Mouse (Mus musculus): ENCODE measurements around the gene Ttll2.
A peak's percentile ranks its signal among the peaks of the same experiment; 100 is the strongest.
"Not testable (repeated sequence)": the region's sequence is repeated elsewhere in the genome, so short reads cannot be mapped to it uniquely, and the experiment has no call there.

Gene Ttll2

GRCm38 (mm10) chr17:7352596-7352995 is at the start of gene Ttll2:
Gene Ttll2, minus strand, starts transcription at chr17:7352696.
- not testable (repeated sequence) for DNase-seq

DNA sequence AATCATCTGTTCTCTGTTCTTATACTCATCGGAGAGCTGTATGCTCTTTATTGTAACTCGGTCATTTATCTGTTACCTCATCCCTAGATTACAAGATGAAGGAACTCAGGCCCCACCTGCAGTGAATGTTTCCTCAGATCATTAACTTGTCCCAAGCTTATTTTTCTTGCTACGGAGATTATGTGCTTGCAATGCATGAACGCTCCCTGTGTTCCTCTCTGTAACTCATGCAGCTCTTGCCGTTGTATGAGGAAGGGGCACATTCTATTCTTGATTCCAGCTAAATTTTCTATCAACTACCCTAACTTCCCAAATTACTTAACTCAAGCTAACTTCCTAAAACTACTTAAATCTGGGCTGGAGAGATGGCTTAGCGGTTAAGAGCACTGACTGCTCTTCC is 47.3 kb upstream of the Ttll2 start:
- DNase-seq: not testable (repeated sequence)

- peak; percentile 26 for DNase-seq
Measured at GRCm38 (mm10) chr17:7398198-7398847, 45.8 kb upstream of the Ttll2 start.

GRCm38 (mm10) chr17:7397079-7397478 is 44.6 kb upstream of the Ttll2 start:
- not testable (repeated sequence) for DNase-seq

GRCm38 (mm10) chr17:7396288-7396687 is 43.8 kb upstream of the Ttll2 start:
- not testable (repeated sequence) for DNase-seq

GRCm38 (mm10) chr17:7395671-7396070 is 43.2 kb upstream of the Ttll2 start:
- DNase-seq: not testable (repeated sequence)

DNA sequence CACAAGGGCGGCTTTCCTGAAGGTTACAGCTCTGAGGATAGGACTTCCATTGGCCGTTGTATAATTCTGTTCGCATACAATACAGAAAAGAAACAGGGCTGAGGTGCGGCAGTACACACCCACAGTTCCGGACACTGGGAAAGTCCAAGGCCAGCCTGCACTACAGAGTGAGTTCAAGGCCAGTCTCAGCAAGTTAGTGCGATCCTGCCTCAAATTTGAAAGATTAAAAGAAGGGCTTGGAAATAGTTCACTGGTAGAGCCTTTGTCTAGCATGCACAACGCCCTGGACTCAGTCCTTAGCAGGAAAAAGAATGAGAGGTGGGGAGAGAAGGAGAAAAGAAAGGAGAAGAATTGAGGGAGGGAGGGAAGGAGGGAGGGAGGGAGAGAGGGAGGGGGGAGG is 42.6 kb upstream of the Ttll2 start:
- not testable (repeated sequence) for DNase-seq

- DNase-seq: not testable (repeated sequence)
Measured at GRCm38 (mm10) chr17:7389898-7390297, 37.4 kb upstream of the Ttll2 start.

DNA sequence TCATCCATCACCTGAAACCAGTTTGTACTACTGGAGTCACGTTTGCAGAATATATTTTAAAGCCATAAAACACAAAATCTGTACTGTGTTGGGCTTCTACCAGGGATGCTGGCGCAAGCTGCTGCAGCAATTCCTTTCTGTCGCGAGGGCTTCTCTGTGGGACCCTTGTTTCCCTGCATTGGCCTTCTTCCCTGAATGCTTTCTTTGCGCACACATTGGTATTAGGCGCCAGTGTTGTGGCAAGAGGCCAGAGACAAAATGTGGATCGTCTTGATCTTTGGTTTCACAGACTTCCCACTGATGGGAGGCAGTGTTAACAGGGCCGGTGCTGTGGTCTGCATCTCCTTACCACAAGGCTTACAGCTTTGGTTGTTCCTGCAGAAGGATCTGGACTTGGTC is 36.5 kb upstream of the Ttll2 start:
- DNase-seq: not testable (repeated sequence)

DNA sequence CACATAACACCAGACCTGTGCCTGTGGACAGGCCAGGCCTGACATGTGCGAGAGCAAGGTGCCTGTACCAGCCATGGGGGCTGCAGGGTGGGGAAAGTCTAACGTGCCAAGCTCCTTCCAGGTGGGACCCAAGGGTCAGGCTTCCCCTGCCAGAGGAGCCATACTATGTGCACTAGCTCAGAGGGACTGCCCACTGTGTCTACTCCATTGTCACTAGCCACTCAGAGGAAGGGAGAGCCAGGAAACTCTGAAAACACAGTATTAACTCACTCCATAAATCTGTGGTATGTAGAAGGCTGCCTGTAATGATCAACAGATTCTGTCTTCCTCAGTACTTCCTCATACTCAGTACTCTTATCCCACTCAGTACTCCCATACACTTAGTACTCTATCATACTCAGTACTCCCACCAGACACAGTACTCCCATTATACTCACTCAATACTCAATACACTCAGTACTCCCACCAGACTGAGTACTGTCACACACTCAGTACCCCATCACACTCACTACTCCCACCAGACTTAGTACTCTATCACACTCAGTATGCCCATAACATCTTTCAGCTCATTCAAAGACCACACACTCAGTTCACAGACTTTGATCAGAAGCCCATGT is 36.0 kb upstream of the Ttll2 start:
- DNase-seq: not testable (repeated sequence)

DNA sequence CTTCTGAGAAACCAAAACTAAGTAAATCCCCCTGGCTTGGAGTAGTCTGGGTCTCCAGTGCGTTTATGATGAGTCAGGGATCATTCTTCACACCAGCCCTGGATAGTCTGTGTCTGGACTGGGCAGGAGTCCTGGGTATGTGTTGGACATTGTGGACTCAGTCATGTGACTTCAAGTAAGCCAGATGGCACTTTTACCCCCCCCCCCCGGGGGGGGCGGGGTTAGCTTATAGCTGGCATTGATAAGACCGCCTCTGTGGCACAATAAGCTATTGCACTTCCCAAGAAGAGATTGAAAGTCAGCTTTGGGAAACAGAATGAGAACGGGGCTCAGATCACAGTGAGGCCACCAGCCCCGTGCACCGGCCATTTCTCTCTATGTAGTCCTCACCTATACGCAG is 33.5 kb upstream of the Ttll2 start:
- not testable (repeated sequence) for DNase-seq

DNA sequence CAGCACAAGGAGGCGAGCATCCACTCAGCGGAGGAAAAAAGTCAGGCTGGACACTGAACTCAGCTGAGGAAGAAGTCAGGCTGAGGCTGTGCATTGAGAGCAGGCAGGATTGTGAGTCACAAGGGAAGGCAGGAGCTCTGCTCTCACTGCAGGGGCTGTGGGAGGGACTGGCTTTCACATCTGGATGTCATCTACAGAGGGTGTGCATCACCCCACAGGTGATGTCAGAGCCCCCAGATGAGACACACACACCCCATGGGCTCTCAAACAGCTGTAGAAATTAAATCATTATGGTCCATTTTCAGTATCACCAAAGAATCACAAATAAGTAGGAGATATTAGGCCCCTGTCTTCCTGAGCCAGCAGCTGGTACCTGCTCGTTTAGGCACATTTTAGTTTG is 32.9 kb upstream of the Ttll2 start, which contains the start of gene Unc93a2:
Gene Unc93a2 (minus strand): TSS at position 101 of the 400 bp plus-strand sequence.
- not testable (repeated sequence) for DNase-seq

- not testable (repeated sequence) for DNase-seq
Measured at GRCm38 (mm10) chr17:7383167-7384143, 31.0 kb upstream of the Ttll2 start.

DNA sequence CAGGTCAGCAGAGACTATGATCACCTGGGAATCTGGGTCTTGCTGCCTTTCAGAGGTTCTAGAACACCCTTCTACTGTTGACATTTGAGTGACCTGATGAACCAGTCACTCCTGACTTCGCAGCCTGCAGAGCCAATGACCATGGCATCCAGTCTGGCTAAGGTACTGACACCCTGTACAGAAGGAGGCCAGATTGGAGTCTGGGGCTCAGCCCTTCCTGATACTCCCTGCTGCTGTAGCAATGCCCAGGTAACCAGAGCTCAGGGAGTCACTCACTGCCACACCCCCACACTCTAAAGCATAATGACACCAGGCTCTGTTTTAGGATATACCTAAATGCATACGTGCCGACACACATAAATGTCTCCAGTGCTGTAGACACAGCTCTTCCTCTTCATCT is 30.2 kb upstream of the Ttll2 start:
- not testable (repeated sequence) for DNase-seq

- DNase-seq: not testable (repeated sequence)
Measured at GRCm38 (mm10) chr17:7377907-7378306, 25.4 kb upstream of the Ttll2 start.

- not testable (repeated sequence) for DNase-seq
Measured at GRCm38 (mm10) chr17:7376951-7377700, 24.6 kb upstream of the Ttll2 start.

DNA sequence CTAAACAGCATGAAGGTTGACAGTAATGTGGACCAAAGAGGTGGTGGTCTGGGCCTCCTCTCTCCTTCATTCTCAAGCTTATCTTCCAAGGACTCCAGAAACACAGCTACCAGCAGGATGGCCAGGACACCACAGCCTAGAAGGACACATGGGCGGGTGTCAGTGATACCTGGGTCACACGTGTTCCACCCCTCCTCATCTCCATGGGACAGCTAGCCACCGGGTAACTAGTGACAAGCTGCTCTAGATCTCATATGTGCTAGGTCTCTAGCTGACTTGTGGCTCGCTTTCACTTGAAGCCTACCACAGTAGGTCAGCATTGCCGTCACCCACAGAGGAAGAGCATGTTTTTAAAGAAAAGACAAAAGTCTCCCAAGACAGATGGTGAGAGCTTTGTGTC is 19.4 kb upstream of the Ttll2 start, which contains the start of gene Gm49630:
Gene Gm49630 (minus strand): TSS at position 101 of the 400 bp plus-strand sequence.
- not testable (repeated sequence) for DNase-seq

GRCm38 (mm10) chr17:7369401-7369800 is 16.9 kb upstream of the Ttll2 start:
- DNase-seq: not testable (repeated sequence)

- not testable (repeated sequence) for DNase-seq
Measured at GRCm38 (mm10) chr17:7366676-7367374, 14.3 kb upstream of the Ttll2 start.

GRCm38 (mm10) chr17:7366265-7366664 is 13.8 kb upstream of the Ttll2 start:
- DNase-seq: not testable (repeated sequence)

DNA sequence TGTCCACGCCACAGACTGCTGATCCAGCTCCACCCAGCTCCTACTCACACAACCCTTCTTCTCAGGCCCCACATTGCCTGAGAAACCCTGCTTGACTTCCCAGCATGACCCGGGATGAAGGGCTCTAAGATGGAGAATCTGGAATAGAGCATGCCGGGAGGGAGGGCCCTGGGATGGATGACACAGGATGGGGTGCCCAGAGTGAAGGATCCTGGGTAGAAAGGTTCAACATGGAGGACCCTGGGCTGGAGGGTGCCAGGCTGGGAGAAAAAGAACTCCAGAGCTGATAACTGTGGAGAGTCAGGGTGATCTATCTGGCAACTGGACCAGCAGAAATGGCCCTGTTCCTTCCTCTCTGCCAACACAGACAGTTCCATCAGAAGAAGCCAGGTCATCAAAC is 13.1 kb upstream of the Ttll2 start:
- DNase-seq: not testable (repeated sequence)

All from lung, postnatal 36 days (tissue).